Mouse (Mus musculus): Measurements from ENCODE around the gene Ptk6. TPM values are rescaled to one million over a fixed set of nuclear protein-coding genes. Genes with fewer than 3 reads are reported as not detected.

Ptk6 gene
- 0.07 TPM in 1 of 2 replicates, not detected in the other for polyA plus RNA-seq (2015; fragmentation: Nextera tagmentation; extraction: Ambion mirVana)

DNA sequence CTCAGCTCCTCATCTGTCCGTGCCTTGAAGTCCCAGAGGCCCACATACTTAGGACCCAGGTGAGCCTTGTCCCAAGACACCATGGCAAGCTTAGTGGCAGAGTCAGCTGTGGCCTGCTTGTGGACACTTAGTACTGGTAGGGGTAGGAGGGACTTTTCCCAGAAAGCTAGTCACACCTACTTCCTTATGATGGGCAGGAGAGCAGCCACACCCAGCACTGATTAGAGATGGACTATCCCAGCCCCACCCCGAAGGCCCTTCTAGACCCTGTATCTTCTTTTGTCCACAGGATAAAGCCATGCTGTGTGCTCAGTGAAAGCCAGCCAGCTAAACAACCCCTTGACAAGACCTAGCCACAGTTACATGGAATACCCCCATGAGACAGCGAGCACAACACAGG lies at the start of gene Ptk6:
Ptk6 (minus strand) TSS at position 368 of the 400 bp plus-strand sequence.
- Histone ChIP-seq H3K27ac (no peak within 1 kb of the TSS), H3K36me3 (no peaks in the 10 kb centered on the region), H3K9ac (no peak within 1 kb of the TSS), H3K9me3 (no peaks in the 10 kb centered on the region), H3K27me3 (no peaks in the 10 kb centered on the region), H3K4me1 (no peaks in the 10 kb centered on the region), H3K4me2 (no peak within 1 kb of the TSS), H3K4me3 (no peak within 1 kb of the TSS)
- WGBS, result 87% methylated on average over 3 of the region's 3 CpGs
- no peak for ATAC-seq (ENCODE audit: insufficient number of reproducible peaks, insufficient read depth, low FRiP score, low TSS enrichment, low read depth)

DNA sequence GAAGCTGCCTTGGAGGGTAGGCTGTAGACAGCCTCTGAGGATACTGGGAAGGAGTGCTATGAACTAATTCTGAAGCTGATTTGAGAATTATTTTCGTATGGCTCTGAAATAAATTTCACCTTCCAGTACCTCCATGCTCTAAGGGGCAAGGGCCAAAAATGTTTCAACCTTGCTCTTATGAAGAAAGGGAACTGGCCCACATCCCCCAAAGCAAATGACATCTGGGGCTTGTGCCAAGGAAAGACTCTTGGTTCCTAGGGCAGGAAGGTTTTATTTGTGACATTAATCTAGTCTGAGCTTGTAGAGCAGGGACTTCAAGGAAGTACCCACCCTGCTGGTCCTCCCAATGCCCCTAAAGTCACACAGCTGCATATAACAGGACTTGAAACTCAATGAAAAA lies 49.3 kb upstream of the Ptk6 start:
- Histone ChIP-seq H3K27me3 (no peaks in the 10 kb centered on the region), H3K9me3 (no peaks in the 10 kb centered on the region), H3K36me3 (peaks cover 60% of the 10 kb centered on the region), H3K4me2 (no peak overlapping the region), H3K27ac (no peak overlapping the region), H3K4me3 (no peak overlapping the region), H3K9ac (no peak overlapping the region), H3K4me1 (no peaks in the 10 kb centered on the region)
- 80% methylated on average over 1 of the region's 1 CpGs for WGBS
- ATAC-seq (ENCODE audit: insufficient number of reproducible peaks, insufficient read depth, low FRiP score, low TSS enrichment, low read depth), result no peak

DNA sequence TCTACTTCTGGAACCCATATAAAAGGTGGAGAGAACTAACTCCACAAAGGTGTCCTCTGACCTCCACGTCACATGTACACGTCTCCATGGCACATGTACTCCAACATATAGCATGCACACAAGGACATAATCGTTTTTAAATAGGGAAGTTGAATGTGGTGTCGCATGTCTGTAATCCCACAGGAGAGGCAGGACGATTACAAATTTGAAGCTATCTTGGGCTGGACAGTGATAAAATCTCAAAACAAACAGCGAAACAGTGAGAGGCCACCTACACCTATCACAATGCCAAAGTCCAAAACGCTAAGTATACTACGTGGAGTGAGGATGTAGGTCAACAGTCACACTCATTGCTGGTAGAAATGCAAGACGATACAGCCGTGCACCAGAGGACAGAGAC lies 46.6 kb upstream of the Ptk6 start:
- no peak overlapping the region for H3K4me3 ChIP-seq
- H3K9ac ChIP-seq, result no peak overlapping the region
- no peaks in the 10 kb centered on the region for H3K4me1 ChIP-seq
- 80% methylated on average over 10 of the region's 10 CpGs for WGBS
- H3K27ac ChIP-seq, result no peak overlapping the region
- peaks cover 36% of the 10 kb centered on the region for H3K36me3 ChIP-seq
- H3K27me3 ChIP-seq, result no peaks in the 10 kb centered on the region
- ATAC-seq (ENCODE audit: insufficient number of reproducible peaks, insufficient read depth, low FRiP score, low TSS enrichment, low read depth), result no peak
- H3K4me2 ChIP-seq, result no peak overlapping the region
- H3K9me3 ChIP-seq, result no peaks in the 10 kb centered on the region

GRCm38 (mm10) chr2:181245031-181245430 lies 42.4 kb upstream of the Ptk6 start:
- H3K9ac ChIP-seq, result no peak overlapping the region
- no peaks in the 10 kb centered on the region for H3K9me3 ChIP-seq
- ATAC-seq (ENCODE audit: insufficient number of reproducible peaks, insufficient read depth, low FRiP score, low TSS enrichment, low read depth), result no peak
- no peak overlapping the region for H3K27ac ChIP-seq
- peaks cover 11% of the 10 kb centered on the region for H3K4me1 ChIP-seq
- H3K4me2 ChIP-seq, result no peak overlapping the region
- 29% methylated on average over 2 of the region's 2 CpGs for WGBS
- H3K27me3 ChIP-seq, result no peaks in the 10 kb centered on the region
- no peak overlapping the region for H3K4me3 ChIP-seq
- H3K36me3 ChIP-seq, result 0 out of 2 replicates have a peak, but pooled peaks cover 1% of the 10 kb centered on the region

DNA sequence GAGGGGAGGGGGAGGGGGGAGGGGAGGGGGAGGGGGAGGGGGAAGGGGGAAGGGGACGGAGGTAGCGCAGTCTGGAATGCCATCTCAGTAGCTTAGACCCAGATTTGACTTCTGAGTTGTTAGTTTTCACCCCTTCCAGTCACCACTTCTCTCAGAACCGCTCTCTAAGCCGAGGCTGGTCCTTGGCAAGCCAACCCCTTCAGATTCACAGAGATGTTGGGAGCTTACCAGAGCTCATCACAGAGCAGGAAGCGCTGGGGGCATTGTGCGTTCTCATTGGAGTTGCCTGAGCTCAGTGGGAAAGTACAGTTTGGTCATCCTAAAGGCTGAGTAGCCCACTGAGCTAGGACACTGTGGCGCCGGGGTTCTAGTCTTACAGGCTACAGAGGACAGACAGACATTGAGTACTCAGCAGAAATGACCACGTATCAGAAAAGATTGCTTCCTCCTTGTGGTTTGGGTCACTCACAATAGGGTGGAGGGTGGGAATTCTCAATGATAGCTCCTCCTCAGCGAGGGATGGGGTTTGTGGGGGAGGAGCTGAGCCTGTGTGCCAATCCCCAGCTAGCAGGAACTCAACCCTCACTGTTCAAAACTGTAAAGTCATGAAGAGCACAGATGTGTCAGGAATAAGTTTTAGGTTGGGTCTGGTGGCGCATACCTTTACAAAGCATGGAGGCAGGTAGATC lies 41.3 kb upstream of the Ptk6 start:
- no peak for ATAC-seq (ENCODE audit: insufficient number of reproducible peaks, insufficient read depth, low FRiP score, low TSS enrichment, low read depth)
- 32% methylated on average over 11 of the region's 11 CpGs for WGBS

DNA sequence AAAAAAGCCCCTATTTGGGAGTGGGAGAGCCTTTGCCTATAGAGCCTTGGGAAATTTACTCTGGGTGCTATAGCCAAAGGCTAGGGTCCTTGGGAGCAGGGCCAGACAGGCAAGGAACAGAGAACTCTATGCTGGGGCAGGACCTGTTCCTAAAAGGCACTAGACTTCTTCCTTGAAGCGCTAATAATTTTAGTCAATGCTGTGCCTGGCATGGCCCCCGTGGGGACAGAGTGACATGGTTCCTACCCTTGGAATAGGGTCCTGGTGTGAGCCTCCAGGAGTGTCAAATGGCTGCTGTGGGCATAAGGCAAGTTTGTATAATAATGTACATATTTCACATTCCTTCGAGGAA lies 39.7 kb upstream of the Ptk6 start:
- H3K27ac ChIP-seq, result no peak overlapping the region
- 43% methylated on average over 3 of the region's 3 CpGs for WGBS
- peak overlapping the region; percentile 49 for H3K4me3 ChIP-seq
- H3K9ac ChIP-seq, result peak overlapping the region; percentile 73; the same call in 1 of the 2 replicates
- no peak for ATAC-seq (ENCODE audit: insufficient number of reproducible peaks, insufficient read depth, low FRiP score, low TSS enrichment, low read depth)
- peak overlapping the region; percentile 67 for H3K4me2 ChIP-seq
- no peaks in the 10 kb centered on the region for H3K27me3 ChIP-seq
- no peaks in the 10 kb centered on the region for H3K36me3 ChIP-seq
- H3K9me3 ChIP-seq, result no peaks in the 10 kb centered on the region
- H3K4me1 ChIP-seq, result peaks cover 11% of the 10 kb centered on the region

More for the DNA sequence above, 41.3 kb upstream of the Ptk6 start:
- Histone ChIP-seq H3K4me2 (no peak overlapping the region), H3K4me1 (peaks cover 11% of the 10 kb centered on the region), H3K36me3 (no peaks in the 10 kb centered on the region), H3K4me3 (no peak overlapping the region), H3K9me3 (no peaks in the 10 kb centered on the region), H3K27me3 (no peaks in the 10 kb centered on the region), H3K27ac (no peak overlapping the region), H3K9ac (no peak overlapping the region)

DNA sequence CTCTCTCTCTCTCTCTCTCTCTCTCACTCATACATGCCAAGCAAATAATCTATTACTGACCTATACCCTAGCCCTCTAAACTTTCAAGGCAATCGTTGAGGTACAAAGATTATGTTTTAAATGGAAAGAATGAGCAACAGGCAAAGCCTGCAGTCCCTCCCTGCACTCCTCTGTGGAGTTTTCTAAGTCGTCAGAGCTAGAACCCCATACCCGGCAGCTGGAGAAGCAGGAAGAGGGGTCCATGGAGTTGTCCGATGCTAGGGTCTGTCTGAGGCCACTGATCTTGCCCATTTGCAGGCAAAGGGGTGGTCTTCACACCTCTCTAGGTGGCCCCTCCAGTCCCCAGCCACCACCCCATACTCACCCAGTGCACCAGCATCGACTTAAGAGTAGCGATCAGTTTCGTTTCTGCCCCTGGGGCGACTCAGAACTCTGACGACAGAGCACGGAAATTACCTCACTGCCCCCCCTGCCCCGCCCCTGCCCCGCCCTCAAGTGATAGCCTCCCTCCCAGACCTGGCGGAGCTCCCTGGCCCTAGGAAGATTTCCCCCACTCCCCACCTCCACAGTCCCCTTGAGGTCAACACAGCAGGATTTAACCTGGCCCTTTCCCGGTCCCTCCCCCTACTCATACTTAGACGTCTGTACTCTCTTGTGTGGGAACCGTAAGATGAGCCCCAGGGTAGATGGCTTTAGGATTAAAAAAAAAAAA lies 39.2 kb upstream of the Ptk6 start, which contains the start of gene Helz2:
Helz2 (minus strand) TSS at position 426 of the 712 bp plus-strand sequence.
- Histone ChIP-seq H3K4me1 (peaks cover 11% of the 10 kb centered on the region), H3K9me3 (no peaks in the 10 kb centered on the region), H3K27me3 (no peaks in the 10 kb centered on the region), H3K36me3 (no peaks in the 10 kb centered on the region), H3K27ac (no peak within 1 kb of the TSS), H3K4me3 (peak within 1 kb of the TSS; percentile 49), H3K4me2 (peak within 1 kb of the TSS; percentile 67), H3K9ac (peak within 1 kb of the TSS; percentile 73)
- WGBS, result 7% methylated on average over 16 of the region's 16 CpGs
- no peak for ATAC-seq (ENCODE audit: insufficient number of reproducible peaks, insufficient read depth, low FRiP score, low TSS enrichment, low read depth)

- H3K4me2 ChIP-seq, result peak overlapping the region; percentile 67
- H3K9ac ChIP-seq, result peak overlapping the region; percentile 73; the same call in 1 of the 2 replicates
- no peak overlapping the region for H3K27ac ChIP-seq
- H3K4me3 ChIP-seq, result peak overlapping the region; percentile 49; the same call in 1 of the 2 replicates
- H3K9me3 ChIP-seq, result no peaks in the 10 kb centered on the region
- no peaks in the 10 kb centered on the region for H3K36me3 ChIP-seq
- no peak for ATAC-seq (ENCODE audit: insufficient number of reproducible peaks, insufficient read depth, low FRiP score, low TSS enrichment, low read depth)
- H3K27me3 ChIP-seq, result no peaks in the 10 kb centered on the region
- peaks cover 11% of the 10 kb centered on the region for H3K4me1 ChIP-seq
- 90% methylated on average over 13 of the region's 13 CpGs for WGBS
Observed at GRCm38 (mm10) chr2:181240806-181241440, 38.3 kb upstream of the Ptk6 start.

DNA sequence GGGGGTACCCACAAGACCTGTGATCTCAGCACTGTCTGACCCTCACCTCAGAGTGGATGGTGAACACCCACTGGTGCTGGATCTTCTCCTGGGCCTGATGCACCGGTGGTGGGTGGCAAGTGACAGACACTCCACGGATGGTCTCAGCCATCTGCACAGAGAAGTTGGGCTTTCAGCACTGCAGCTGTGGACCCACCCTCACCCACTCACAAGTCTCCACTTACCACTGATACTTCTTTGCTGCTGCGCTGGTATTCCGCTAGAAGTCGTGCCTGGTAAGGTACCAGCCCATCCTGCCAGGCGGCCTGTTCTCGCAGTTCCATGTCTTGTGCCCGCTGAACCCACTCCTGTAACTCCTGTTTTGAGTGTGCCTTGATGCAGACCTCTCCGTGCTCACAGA lies 36.7 kb upstream of the Ptk6 start:
- H3K4me2 ChIP-seq, result no peak overlapping the region
- no peak for ATAC-seq (ENCODE audit: insufficient number of reproducible peaks, insufficient read depth, low FRiP score, low TSS enrichment, low read depth)
- WGBS, result 90% methylated on average over 9 of the region's 9 CpGs
- H3K4me1 ChIP-seq, result peaks cover 11% of the 10 kb centered on the region
- no peaks in the 10 kb centered on the region for H3K9me3 ChIP-seq
- H3K36me3 ChIP-seq, result no peaks in the 10 kb centered on the region
- no peak overlapping the region for H3K9ac ChIP-seq
- H3K27ac ChIP-seq, result no peak overlapping the region
- H3K4me3 ChIP-seq, result no peak overlapping the region
- no peaks in the 10 kb centered on the region for H3K27me3 ChIP-seq

- H3K9me3 ChIP-seq, result no peaks in the 10 kb centered on the region
- no peak overlapping the region for H3K27ac ChIP-seq
- H3K4me2 ChIP-seq, result no peak overlapping the region
- no peaks in the 10 kb centered on the region for H3K36me3 ChIP-seq
- no peaks in the 10 kb centered on the region for H3K27me3 ChIP-seq
- H3K9ac ChIP-seq, result no peak overlapping the region
- 72% methylated on average over 2 of the region's 2 CpGs for WGBS
- H3K4me3 ChIP-seq, result no peak overlapping the region
- no peak for ATAC-seq (ENCODE audit: insufficient number of reproducible peaks, insufficient read depth, low FRiP score, low TSS enrichment, low read depth)
- H3K4me1 ChIP-seq, result peaks cover 8% of the 10 kb centered on the region
Observed at GRCm38 (mm10) chr2:181238861-181239260, 36.3 kb upstream of the Ptk6 start.

GRCm38 (mm10) chr2:181238091-181238610 lies 35.6 kb upstream of the Ptk6 start:
- Histone ChIP-seq H3K4me2 (no peak overlapping the region), H3K9ac (no peak overlapping the region), H3K27ac (no peak overlapping the region), H3K27me3 (no peaks in the 10 kb centered on the region), H3K9me3 (no peaks in the 10 kb centered on the region), H3K4me1 (peaks cover 7% of the 10 kb centered on the region), H3K36me3 (no peaks in the 10 kb centered on the region), H3K4me3 (no peak overlapping the region)
- 80% methylated on average over 10 of the region's 10 CpGs for WGBS
- ATAC-seq (ENCODE audit: insufficient number of reproducible peaks, insufficient read depth, low FRiP score, low TSS enrichment, low read depth), result no peak
